Mouse (Mus musculus): ENCODE measurements at regions not wholly inside any gene's neighbourhood (a gene's known extent, or its start where the extent isn't known, plus 50 kb on each side); places are given as distances from the start of the nearest gene placed in this dataset.
A peak's percentile ranks its signal among the peaks of the same experiment; 100 is the strongest.

DNA sequence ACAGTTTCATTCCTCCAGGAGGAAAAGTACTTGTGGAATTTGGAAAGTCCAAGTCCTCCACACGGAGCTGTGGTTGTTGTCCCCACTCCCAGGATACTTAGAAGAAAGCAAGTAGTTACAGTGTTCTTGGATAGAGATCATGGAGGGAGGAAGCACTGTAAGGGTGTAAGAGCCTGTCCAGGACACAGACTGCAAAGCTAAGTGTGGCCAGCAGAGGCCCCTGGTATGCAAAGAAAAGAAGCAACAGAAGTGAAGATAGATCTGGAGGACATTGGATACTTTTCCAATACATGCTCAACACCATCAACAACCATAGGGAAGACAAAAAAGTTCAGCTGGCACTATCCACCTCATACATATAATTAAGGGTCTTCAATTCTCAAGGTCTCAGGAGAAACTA, 197.4 kb downstream of the Meis1 start:
- DNase-seq, result peak; percentile 46

- DNase-seq, result no peak
These were observed 204.7 kb downstream of the Meis1 start for GRCm38 (mm10) chr11:18814110-18814509.

DNA sequence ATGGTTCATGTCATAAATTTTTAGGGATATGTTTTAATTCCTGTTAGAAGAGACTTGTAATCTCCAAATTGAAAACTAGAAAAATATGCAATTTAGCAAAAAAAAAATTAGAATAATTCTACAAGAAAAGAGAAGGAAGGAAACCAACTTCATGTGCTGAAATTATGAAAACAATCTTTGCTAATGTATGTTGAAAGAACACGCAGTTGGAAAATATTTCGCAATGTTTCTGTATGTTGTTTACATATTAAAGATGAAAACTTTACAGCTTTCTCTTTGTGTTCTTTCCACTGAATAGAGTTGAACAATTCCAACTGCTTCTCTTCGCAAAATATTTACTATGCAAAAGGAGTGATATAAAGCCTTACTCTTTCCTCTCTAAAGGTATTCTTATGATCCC, 251.3 kb downstream of the Meis1 start:
- no peak for DNase-seq

GRCm38 (mm10) chr11:18766458-18767016, 252.2 kb downstream of the Meis1 start:
- no peak for DNase-seq

DNA sequence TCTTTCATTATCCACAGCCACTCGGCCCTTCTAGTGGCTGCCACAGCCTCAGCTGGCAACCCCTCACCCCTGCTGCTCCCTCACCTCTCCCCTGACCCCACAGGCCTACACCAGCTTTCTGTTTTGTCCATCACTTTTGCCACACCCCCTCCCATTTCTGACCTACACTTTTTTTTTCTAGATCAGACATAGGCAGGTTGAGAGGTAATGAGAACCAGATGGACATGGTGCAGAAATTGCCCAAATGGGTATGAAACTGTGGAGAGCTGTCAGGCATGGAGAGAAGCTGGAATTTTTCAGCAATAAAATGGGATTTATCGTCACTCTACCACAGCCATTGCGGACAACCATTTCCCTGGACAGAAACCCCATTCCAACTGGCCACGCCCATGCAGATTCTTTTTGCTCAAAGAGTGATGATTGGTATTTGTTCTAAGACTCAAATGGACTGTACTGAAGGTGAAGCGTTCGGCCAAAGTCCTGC, 260.2 kb downstream of the Meis1 start:
- DNase-seq, result no peak

DNA sequence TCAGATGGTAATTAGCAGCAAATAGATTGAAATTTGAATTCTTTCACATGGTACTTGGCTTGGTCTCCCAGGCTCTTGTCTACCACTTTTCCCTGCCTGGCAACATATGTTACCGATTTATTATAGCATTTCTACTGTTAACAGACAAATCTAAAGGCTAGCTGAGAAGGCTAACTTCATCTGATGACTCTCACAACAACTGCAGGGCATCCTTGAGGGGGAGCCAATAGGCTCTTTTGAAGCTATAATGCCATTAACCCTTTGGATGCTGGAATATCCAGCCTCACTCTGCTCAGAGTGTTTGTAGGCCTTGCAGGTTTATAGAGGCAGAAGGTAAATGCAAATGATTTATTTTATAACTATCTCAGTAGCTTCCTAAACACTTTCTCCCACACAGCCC, 262.2 kb downstream of the Meis1 start:
- DNase-seq, result no peak

GRCm38 (mm10) chr11:18754732-18755525, 263.9 kb downstream of the Meis1 start:
- DNase-seq, result no peak

DNA sequence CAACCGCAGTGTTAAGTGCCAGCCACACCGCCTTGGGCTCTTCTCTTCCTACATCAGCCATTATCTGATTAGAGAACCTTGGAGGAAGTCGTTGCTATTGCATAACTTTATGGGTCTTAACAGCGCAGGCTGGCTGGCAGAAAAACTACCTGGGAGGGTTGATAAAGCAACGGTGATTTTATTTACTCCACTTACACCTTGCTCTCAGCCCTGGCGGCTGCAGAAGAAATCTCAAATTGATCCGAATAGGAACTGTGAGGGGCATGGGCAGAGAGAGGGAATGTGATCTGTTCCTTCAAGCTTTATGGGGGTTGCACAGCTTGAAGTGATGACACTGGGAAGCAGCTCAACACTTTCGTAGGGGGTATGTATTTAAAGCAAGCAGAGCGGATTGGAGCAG, 264.9 kb downstream of the Meis1 start:
- no peak for DNase-seq

- no peak for DNase-seq
These were observed 265.5 kb downstream of the Meis1 start for GRCm38 (mm10) chr11:18753246-18753645.

- DNase-seq, result no peak
These were observed 266.3 kb downstream of the Meis1 start for GRCm38 (mm10) chr11:18752512-18752911.

GRCm38 (mm10) chr11:18750911-18751841, 267.6 kb downstream of the Meis1 start:
- no peak for DNase-seq

DNA sequence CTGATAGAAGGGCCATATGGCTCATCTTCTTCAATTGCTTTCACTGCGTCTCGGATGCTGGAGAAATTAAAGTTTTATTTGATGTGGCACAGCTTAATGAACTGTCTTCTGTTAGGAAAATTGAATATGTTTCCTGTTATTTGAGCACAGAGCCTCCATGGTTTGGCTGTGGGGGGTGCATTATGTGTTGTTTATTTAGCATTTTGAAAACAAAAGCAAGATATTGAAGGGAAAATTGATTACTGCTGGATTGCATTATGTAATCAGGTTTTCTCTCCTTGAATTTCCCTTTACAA, 268.8 kb downstream of the Meis1 start:
- DNase-seq, result no peak

GRCm38 (mm10) chr11:18749265-18750079, 269.3 kb downstream of the Meis1 start:
- no peak for DNase-seq

GRCm38 (mm10) chr11:18747871-18748461, 270.8 kb downstream of the Meis1 start:
- DNase-seq, result no peak

DNA sequence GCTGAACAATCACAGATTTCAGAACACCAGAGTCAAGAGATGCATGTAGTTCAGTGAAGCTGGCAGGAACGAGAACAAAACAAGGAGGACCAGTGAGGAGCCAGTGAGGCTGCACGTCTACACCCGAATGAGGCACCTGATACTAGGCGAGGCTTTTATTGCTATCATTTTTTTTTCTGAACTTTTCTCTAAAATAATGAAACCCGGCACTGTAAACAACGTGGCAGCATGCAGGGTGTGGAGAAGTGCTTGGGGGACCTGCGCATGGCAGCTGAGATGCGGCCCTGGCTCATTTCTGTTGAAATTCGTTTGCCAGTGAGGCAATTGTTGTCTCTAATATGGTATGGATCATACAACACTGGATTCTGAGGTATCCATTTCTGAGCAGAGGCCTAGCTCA, 271.4 kb downstream of the Meis1 start:
- DNase-seq, result no peak

DNA sequence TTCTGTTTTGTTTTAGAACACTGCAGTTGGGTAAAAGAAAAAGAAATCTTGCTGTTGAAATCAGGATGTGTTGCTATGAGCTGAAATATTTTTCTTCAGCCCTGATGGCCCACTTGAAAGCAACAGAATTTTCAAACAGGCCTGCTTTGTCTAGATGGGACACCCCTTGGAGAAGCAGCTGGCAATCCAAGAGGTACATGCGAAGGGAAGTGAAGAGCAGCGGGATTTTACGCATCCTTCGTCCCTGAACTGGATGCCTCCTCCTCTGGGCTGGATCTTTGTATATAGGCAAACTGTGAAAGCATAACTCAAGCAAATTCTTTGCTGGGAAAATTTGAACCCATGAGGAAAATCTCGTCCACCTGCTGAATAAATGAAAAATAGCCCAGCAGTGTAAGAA, 272.3 kb downstream of the Meis1 start:
- no peak for DNase-seq

DNA sequence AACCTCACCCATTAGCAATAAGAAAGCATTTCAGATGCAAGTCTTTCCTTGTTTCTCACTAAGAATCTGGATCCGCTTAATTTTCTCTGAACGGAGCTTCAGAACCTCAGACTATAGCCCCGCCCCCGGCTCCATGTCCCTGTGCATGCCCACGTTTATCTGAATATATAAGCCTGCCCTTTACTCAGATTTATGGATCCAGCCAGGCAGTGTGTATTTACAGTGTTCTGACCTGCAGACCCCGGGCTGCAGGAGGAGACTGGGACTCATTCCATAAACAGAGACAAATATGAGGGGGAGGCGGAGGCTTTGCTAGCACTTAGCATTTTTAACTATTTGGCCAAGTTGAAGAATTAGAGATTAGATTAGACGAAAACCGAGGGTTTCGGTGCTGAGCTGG, 272.9 kb downstream of the Meis1 start:
- peak; percentile 6 for DNase-seq

- DNase-seq, result no peak
These were observed 283.7 kb downstream of the Meis1 start for GRCm38 (mm10) chr11:18734904-18735664.

- no peak for DNase-seq
These were observed 284.7 kb downstream of the Meis1 start for GRCm38 (mm10) chr11:18734075-18734474.

- no peak for DNase-seq
These were observed 289.0 kb downstream of the Meis1 start for GRCm38 (mm10) chr11:18729742-18730141.

DNA sequence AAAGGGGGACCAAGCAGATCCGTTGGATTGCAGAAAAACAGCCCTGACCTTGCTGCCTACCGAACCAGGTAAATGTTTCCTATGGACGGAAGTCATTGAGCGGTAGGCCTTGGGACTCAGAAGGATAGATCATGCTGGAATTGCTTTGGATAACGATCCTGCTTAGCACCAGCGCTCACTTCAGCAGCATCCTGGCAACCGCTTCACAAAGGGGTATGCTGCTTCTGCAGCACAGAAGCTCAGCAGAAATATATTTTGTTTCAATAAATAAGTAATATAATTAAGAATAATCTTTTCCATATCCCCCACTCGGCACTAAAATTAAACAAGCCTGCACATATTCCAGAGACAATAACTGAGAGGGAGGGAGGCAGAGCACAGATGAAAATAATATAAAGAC, 296.0 kb downstream of the Meis1 start:
- no peak for DNase-seq
